Mouse (Mus musculus): ENCODE data around the gene Edf1. TPM values are rescaled to one million over a fixed set of nuclear protein-coding genes. Genes with fewer than 3 reads are reported as not detected.

The Edf1 gene
- total RNA-seq, 2 experiments from 2014 or later, result 211 to 232 TPM

DNA sequence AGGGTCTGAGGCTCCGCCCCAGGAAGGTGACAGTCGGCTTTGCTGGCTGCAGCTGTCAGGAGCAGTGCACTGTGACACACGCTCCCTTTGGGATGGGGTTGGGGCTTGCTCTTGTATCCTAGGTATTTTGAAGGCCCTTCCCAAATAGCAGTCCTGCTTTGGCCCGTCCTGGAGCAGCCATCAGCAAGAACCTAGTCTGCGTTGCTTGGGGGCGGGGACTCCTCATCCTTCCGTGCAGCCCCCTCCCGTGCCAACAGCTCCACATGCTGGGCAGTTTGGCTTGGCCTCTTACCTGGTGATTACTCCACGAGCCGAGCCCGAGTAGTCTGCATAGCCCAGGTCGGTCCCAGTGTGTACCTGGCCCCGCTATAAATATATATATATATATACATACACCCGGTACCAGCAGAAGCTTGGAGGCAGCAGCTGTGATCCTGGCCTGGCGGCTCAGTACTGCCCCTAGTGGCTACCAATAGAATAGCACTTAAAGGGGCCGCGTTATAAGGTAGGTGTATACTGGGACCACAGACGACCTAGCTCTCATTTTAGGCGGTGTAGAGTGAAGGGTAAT lies 23.7 kb downstream of the Edf1 start, which contains the start of gene Ajm1:
TSS of gene Ajm1 (minus strand) at position 464 of the 571 bp plus-strand sequence.
- peak; percentile 62 to 63 for DNase-seq (ENCODE audit: extremely low spot score in 1 of 2, low spot score in 1 of 2)

DNA sequence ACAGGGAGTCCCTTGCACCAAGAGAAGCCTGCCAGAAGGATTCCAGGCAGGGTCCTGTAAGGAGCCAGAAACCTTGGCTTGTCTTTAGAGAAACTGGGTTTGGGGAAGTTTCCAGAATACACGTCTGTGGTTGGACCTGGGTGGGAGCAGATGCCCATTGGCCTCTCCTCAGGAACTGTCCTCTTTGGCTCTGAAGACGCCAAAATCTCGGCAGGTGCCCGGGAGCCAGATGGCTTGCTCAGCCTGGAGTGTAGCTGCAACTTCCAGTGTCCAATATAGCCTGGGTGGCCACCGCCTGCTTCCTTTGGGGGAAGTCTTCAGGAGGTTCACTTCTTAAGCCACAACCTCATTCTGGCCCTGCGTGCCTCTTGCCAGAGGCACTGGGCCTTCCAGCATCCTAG lies 24.3 kb downstream of the Edf1 start:
- peak in 1 of 2 experiments; percentile 48 for DNase-seq (ENCODE audit: extremely low spot score in 1 of 2, low spot score in 1 of 2)

DNA sequence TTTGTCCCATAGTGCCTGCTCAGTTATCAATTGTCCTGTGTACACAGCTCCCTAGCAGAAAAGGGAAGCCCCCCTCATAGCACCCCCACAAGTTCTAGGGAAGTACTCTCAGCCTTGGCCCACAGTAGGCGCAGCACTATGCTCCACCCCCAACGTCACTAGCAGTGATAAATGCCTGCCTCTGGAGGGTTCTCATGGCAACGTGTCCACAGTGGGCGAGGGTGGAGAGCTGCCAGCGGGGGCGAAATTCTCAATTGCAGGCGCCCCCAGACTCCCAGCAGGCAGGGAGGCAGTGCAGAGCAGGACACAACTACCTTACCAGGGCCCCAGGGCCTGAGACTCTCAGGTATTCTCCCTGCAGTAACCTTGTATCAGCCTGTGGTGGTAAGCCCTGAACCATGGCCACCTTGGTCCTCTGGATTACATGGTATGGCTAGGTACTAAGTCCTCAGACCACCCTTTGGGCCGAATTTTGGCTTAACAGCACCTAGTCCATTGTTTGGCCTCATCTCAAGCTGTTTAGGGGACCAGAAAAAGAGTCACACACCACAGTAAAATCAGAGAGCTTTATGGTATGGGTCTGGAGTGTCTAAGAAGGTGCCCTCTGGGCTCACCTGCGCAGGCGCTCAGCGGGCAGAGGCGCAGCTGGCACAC lies 24.9 kb downstream of the Edf1 start:
- DNase-seq (ENCODE audit: extremely low spot score in 1 of 2, low spot score in 1 of 2), result peak; percentile 71 to 76

DNA sequence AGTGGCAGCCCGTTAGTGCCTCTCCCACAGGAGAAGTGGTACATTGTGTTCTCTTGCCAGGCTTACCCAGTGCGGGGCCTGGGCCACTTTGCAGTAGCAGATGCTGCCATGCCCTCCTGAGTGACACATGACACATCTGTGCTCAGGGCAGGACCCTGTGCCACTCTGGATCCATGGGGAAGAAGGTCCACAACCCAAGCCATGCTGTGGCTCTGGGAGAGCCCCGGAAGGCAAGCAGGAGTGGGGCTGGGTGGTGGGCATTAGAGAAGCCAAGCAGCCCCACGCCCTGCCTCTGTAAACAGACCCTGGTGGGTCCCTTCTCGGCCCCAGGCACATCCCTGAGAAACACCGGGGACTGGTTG lies 25.5 kb downstream of the Edf1 start:
- peak in 1 of 2 experiments; percentile 31 for DNase-seq (ENCODE audit: extremely low spot score in 1 of 2, low spot score in 1 of 2)

DNA sequence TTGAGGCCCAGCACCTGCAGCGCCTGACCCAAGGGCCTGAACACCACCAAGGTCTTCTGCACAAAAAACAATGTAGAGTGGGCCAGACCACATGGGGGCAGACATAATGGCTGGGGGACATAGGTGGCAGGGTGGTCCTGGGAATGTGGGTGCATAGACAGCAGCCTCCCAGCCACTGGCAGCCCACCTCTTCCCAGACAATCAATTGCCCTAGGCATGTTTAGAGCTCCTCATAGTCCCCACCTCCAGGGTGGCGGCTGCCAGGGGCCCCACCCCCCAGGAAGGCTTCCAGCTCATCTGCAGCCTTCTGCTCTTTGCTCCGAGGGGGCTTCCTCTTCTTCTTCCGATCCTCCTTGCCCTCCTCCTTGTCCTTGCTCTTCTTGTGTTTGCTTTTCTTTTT lies 25.9 kb downstream of the Edf1 start:
- DNase-seq (ENCODE audit: extremely low spot score in 1 of 2, low spot score in 1 of 2), result no peak

DNA sequence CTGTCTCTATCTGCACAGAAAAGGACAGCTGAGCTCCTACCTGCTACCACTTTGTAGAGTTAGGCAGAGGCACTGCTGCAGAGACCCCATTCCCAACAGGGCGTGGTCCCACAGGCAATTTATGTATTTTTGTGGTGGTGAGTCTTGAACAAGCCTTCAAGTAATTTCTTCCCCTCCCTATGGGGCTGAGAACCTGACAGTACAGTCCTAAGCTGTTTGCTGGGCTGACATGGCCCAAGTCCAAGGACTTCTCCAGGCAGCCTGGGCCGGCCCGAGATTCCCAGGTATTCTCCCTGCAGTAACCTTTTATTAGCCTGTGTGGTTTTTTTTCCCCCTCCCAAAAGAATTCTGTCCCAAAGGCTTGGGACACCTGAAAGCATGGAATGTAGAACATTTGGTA lies 26.5 kb downstream of the Edf1 start:
- no peak for DNase-seq (ENCODE audit: extremely low spot score in 1 of 2, low spot score in 1 of 2)

DNA sequence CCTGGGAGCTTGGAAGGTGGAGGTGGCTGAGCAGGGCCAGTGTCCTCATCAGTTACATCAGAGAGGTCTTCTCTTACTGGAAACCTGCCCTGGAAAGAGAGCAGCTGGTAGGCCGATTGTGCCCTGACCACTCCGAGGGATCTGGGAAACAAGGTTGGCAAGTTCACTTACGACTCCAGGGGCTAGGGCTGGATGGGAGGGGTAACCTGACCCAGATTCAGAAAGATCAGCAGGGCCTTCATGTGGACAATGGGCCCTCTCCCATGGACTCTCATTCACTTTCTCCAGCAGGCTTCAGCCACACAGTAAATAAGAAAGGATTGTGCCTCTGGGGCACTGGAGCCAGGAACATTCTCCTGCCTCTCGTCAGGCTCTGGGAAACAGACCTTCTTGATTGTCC lies 27.2 kb downstream of the Edf1 start:
- DNase-seq (ENCODE audit: extremely low spot score in 1 of 2, low spot score in 1 of 2), result no peak

DNA sequence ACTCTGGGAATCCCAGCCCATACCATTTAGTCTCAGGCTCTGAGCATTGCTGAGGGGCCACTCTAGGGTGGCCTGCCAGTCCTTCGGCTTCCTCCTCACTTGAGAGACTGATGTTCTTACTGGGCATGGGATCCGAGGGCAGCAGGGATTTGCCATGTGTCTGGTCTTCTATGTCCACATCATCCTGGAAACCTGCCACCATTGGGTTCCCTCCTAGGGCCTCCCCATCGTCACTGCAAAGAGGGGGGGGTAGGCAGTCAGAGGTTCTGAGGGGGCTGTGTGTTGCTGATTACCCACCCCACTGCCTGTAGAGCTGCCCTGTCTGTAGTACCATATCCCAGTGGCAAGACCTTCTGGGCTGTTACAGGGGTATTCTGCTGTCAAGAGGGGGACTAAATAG lies 28.0 kb downstream of the Edf1 start:
- DNase-seq (ENCODE audit: extremely low spot score in 1 of 2, low spot score in 1 of 2), result no peak

DNA sequence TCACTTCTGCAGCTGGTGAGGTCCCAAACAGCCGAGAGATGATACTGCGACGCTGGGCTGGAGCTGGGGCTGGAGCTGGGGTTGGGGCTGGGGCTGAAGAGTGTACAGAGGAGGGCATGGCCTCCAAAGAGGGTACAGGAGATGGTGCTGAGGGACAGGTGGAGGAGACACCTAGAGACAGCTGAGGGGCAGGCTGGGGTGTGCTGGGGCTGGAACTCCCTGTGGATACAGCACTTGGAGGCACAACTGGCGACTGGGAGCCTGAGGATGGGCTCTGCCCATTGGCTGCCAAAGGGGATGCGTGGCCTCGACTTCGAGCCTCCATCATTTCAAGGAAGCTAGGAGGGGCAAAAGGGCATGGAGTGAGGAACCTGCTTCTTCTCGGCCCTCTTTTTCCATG lies 29.6 kb downstream of the Edf1 start:
- DNase-seq (ENCODE audit: extremely low spot score in 1 of 2, low spot score in 1 of 2), result no peak

DNA sequence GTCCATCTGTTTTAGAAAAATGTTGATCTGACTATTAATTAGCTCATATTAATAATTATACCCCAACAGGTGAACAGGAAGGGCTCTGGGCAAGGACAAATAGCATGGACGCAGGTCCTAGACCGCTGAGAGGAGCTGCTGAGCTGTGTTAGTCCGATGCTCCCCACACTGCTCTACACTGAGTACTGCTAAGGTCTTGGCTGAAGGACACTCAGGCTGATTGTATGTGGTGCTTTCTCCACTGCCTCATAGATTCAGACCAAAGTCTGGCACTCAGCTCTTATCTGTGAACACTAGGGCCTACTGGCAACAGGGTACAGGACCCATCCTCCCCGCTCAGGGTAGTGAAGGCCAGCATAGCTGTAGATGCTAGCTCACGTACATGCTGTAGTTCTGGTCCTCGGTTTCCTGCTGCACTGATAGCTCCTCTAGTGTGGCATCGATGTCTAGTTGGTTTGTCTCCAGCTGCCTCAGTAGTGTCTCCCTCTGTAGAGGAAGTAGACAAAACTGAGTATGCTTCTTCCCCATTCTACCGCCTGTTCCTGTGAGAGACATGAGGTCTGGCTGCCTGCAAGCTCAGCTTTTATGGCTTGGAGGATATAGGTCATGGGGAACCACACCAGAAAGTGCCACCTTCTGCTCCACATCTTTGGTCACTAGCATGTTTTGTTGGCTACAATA lies 30.7 kb downstream of the Edf1 start:
- DNase-seq (ENCODE audit: extremely low spot score in 1 of 2, low spot score in 1 of 2), result no peak

DNA sequence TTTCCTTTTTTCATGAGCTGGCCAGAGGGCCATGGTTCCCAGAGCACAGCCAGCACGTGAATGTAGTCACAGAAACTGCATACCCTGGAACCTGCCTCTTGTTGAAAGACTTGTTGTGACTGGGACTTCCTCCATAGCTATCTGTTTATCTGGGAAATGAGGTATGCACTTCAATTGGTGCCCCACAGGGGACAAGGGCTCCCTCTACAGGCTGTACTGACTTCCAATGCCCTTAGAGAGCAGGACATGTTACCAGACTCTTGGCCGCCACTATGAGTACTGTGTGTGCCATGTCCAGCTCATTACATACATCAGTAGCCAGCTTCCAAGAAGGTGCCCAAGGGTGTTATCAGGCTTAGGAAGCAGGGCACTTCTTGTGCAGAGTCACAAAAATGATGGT lies 34.2 kb downstream of the Edf1 start:
- DNase-seq (ENCODE audit: extremely low spot score in 1 of 2, low spot score in 1 of 2), result no peak

DNA sequence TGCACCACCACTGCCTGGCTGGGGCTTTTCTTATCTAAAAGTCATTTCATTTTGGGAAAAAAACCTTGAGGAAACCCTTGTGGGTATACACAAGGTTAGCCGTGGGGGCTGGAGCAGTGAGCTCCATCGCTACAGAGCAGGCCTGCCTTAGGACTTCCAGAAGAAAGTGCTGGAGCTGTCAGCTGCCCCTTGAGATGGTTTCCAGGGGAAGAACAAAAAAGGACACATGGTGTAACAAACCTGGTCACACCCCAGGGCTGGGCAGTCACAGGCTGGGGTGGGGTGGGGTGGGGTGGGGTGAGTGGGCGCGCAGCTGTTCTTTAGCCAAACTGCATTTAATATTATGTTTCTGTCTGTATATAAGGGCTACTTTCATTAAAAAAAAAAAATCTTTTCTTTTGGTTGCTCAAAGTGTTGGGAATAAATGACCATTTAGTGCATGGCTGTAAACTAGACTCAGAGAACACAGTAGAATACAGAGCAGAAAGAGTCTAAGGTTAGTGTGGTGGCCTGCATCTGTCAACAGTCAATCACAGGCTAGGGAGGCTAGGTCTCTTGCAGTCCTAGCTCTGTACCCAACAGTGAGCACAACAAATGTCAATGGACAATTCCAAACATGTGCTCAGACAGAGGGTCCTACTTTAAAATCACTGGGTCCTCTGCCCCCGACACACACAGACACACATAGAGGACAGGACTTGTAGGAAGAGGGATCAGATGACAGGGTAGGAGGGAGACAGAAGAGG lies 39.3 kb downstream of the Edf1 start:
- DNase-seq (ENCODE audit: extremely low spot score in 1 of 2, low spot score in 1 of 2), result no peak

DNA sequence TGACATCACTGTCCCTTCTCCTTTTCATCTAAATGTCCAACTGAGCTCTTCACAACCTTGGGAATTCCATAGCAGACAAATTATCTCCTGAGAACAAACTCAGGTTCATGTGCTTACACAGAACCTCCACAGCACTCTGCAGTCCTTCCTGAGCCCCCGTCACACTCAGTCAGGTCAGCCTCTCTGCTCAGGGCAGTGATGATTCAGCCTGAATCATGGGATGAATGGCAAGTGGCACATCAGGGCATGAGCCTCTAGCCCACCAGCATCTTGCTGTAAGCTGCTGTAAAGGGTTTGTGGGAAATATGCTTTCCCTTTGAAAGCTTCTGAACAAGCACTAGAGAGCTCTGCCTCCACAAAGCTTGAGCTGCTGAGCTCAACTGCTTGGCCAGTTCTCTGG lies 41.1 kb downstream of the Edf1 start:
- DNase-seq (ENCODE audit: extremely low spot score in 1 of 2, low spot score in 1 of 2), result no peak

DNA sequence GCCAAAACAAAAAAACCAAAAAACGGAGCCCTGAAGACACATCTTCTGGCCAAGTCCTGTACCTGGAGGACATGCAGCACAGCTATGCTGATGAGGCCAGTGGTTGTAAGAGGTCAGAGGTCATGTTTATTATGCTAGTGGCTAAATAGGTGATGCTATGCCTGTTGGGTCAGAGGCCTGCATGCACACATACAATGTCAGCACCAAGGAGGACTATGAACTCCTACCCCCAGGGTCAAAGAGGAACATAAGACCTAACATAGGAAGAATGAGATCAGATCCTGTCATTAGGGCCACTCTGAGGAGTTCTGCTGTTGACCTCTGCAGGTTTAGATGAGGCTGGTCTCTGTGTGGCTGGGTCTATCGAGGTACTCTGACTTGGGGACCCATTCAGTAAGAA lies 42.4 kb downstream of the Edf1 start:
- DNase-seq (ENCODE audit: extremely low spot score in 1 of 2, low spot score in 1 of 2), result no peak

DNA sequence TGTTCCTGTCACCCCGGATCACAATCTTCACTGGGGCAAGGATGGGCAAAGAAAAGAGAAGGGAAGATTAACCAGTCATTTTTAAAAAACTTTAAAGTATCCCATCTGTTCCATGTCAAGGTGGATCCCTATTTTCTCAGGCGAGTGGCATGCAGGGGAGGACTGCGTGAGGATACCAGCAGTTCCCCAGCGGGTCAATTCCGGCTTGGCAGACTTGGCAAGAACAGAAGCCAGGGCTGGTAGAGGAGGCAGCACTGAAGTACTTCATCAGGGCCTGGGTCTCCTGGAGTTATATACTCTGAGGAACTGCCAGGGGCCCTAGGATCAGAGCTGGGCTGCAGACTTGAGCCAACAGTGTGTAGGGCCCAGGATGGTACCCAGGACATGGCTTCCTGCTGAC lies 44.9 kb downstream of the Edf1 start:
- no peak for DNase-seq (ENCODE audit: extremely low spot score in 1 of 2, low spot score in 1 of 2)

DNA sequence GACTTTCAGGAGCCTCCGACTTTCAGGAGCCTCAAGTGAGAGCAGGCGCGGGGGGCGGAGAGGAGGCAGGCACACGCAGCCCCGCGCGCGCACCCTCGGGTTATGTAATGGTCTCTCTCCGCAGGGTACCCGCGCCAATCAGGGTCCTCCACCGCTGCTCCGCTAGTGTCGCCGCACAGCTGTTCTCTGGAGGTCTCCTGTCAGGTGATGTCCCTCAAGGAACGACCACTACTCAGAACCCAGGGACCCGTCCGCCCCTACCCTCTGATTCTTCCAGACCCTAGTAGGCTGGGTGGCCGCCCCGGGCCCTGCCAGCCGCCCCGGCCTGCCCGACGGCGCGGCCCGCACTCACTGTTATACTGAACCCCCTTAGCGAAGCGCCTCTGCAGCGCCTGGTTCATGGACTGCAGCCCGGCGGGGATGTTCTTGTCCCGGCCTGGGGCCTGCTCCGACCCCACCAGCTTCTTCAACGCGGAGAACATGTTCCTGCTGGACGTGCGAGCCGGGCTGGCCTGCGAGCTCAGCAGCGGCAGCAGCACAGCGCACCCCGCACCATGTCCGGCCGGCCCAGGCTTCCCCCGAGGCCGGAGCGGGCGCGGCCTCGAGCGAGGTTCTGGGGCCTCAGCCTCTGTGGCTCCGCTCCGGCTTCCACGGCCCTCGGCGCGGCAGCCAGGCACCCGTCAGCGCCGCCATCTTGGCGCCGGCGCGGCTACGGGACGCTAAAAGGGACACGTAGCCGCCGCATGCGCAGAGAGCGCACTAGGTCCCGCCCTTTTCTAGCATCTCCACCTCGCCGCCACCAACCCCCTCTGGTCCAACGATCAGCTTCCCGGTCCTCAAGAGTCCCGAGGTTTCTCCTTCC lies 50.3 kb downstream of the Edf1 start, which contains the start of gene Rabl6:
TSS of gene Rabl6 (minus strand) at position 761 of the 862 bp plus-strand sequence.
- DNase-seq (ENCODE audit: extremely low spot score in 1 of 2, low spot score in 1 of 2), result peak; percentile 80 to 91

DNA sequence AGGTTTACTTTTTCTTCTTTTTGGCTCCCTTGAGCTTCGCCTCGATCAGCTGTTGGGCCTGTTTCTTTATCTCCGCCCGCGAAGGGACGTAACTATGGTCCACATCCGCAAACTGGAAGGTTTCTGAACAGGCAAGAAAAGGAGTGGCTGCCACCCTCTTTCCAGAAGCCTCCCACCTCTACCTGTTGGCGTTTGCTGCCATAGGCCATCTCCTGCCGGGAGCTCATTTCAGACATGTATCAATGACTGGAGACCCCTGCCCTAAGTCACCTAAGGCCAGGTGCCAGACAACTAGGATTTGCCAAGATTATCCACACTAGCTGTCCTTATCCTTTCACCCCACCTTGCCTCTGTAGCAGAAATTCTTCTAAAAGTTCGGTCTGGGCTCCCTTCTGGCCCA lies 51.0 kb downstream of the Edf1 start:
- no peak for DNase-seq (ENCODE audit: extremely low spot score in 1 of 2, low spot score in 1 of 2)
